Mouse (Mus musculus) stomach, postnatal 0 days (tissue): ENCODE results near the gene Spata18.

ENCODE experiments used
- CTCF ChIP-seq: IDR thresholded peaks from 2 replicates; pipeline ENCODE4 v1.5.1; 2016; ENCODE audit warnings: antibody characterized with exemption, low read depth, mild to moderate bottlenecking, moderate library complexity
- EP300 ChIP-seq: optimal IDR thresholded peaks from 2 replicates; pipeline ENCODE3; 2016; ENCODE audit warnings: antibody characterized with exemption

- TF ChIP-seq CTCF, result no peak
- no peak for TF ChIP-seq EP300
Measured at GRCm38 (mm10) chr5:73604542-73604941, 46.6 kb upstream of the Spata18 start.
